Mouse (Mus musculus) CH12.LX (cell line): Measurements from ENCODE around the gene 5730522E02Rik. TPM values are rescaled to one million over a fixed set of nuclear protein-coding genes. Genes with fewer than 3 reads are reported as not detected.

Source experiments
- DNase-seq: peaks from one replicate; pipeline ENCODE4 v3.0.0-alpha.2; 2013; ENCODE audit errors: extremely low read depth
- H3K27ac ChIP-seq: 2 replicates; pipeline ENCODE4 v1.5.1; 2012; ENCODE audit warnings: low read depth, mild to moderate bottlenecking, control low read depth, moderate library complexity; ENCODE audit not compliant: insufficient read depth
- H3K27me3 ChIP-seq: replicated peaks from 2 replicates; pipeline ENCODE3; 2012; ENCODE audit warnings: inconsistent platforms
- H3K36me3 ChIP-seq, 2 experiments: replicated peaks in 1 of 2; 2 replicates each; pipeline versions ENCODE3 to v1.6.1; 2012; ENCODE audit warnings: inconsistent platforms in 1 of 2, low read length in 1 of 2, mild to moderate bottlenecking in 1 of 2, mixed read lengths in 1 of 2, moderate library complexity in 1 of 2; ENCODE audit not compliant: control insufficient read depth in 1 of 2, insufficient read depth in 1 of 2
- H3K4me1 ChIP-seq, 2 experiments: 2 replicates each; pipeline ENCODE4 v1.6.1; 2012; ENCODE audit warnings: inconsistent platforms in 1 of 2, moderate library complexity in 1 of 2; ENCODE audit not compliant: insufficient read depth in 2 of 2, control insufficient read depth in 1 of 2
- H3K4me2 ChIP-seq: 2 replicates; pipeline ENCODE4 v1.6.1; 2012; ENCODE audit warnings: low read depth, mild to moderate bottlenecking, control low read depth; ENCODE audit not compliant: poor library complexity, insufficient read depth, severe bottlenecking
- H3K4me3 ChIP-seq, 3 experiments: fragments of 150-350 bp in 1 of 3; sonication (generic) in 1 of 3; replicated peaks in 1 of 3; 2 replicates each; pipeline versions ENCODE3 to v1.5.1; 2011 to 2012; ENCODE audit warnings: low read depth in 2 of 3, low read length in 2 of 3, mild to moderate bottlenecking in 2 of 3, moderate library complexity in 2 of 3, control low read depth in 1 of 3, improper control_type of control experiment in 1 of 3, inconsistent platforms in 1 of 3, mixed read lengths in 1 of 3; ENCODE audit not compliant: poor library complexity in 1 of 3
- H3K79me2 ChIP-seq: replicated peaks from 2 replicates; pipeline ENCODE4 v1.6.1; 2012; ENCODE audit warnings: mild to moderate bottlenecking, moderate library complexity; ENCODE audit not compliant: control insufficient read depth, poor library complexity, insufficient read depth, severe bottlenecking; ENCODE audit errors: extremely low read depth
- H3K9ac ChIP-seq: 2 replicates; pipeline ENCODE4 v1.6.1; 2012; ENCODE audit warnings: low read depth, mild to moderate bottlenecking, control low read depth, moderate library complexity; ENCODE audit not compliant: insufficient read depth
- H3K9me3 ChIP-seq: replicated peaks from 2 replicates; pipeline ENCODE3; 2012; ENCODE audit warnings: low read length, inconsistent platforms, mixed read lengths
- BHLHE40 ChIP-seq: IDR thresholded peaks from 2 replicates; pipeline ENCODE4 v1.6.1; 2011; ENCODE audit warnings: mild to moderate bottlenecking, low read depth, low read length, improper control_type of control experiment
- CHD1 ChIP-seq: IDR thresholded peaks from 2 replicates; pipeline ENCODE4 v1.6.1; 2012; ENCODE audit warnings: low read depth, low read length, improper control_type of control experiment, inconsistent platforms
- CHD2 ChIP-seq: IDR thresholded peaks from 2 replicates; pipeline ENCODE4 v1.6.1; 2011; ENCODE audit warnings: low read length, improper control_type of control experiment
- CTCF ChIP-seq, 2 experiments: IDR thresholded peaks in 1 of 2; conservative IDR thresholded peaks in 1 of 2; 2 replicates each; pipeline ENCODE4 v1.5.1; 2011 to 2012; ENCODE audit warnings: low read depth in 2 of 2, low read length in 2 of 2, improper control_type of control experiment in 1 of 2, inconsistent platforms in 1 of 2, mild to moderate bottlenecking in 1 of 2, moderate library complexity in 1 of 2
- E2F4 ChIP-seq: IDR thresholded peaks from 2 replicates; pipeline ENCODE4 v1.6.1; 2011; ENCODE audit warnings: low read depth, low read length, improper control_type of control experiment; ENCODE audit not compliant: insufficient replicate concordance
- EP300 ChIP-seq: IDR thresholded peaks from 2 replicates; pipeline ENCODE4 v1.6.1; 2011; ENCODE audit warnings: low read length, improper control_type of control experiment
- GABPA ChIP-seq: IDR thresholded peaks from 2 replicates; pipeline ENCODE4 v1.6.1; 2012; ENCODE audit warnings: low read depth, low read length, improper control_type of control experiment, inconsistent platforms; ENCODE audit not compliant: insufficient replicate concordance
- HCFC1 ChIP-seq: IDR thresholded peaks from 2 replicates; pipeline ENCODE4 v1.6.1; 2012; ENCODE audit warnings: low read depth, mild to moderate bottlenecking, inconsistent platforms, low read length, improper control_type of control experiment
- JUN ChIP-seq: IDR thresholded peaks from 2 replicates; pipeline ENCODE4 v1.6.1; 2011; ENCODE audit warnings: low read depth, mild to moderate bottlenecking, low read length, improper control_type of control experiment, moderate library complexity; ENCODE audit not compliant: insufficient read depth
- MAFK ChIP-seq: IDR thresholded peaks from 2 replicates; pipeline ENCODE4 v1.6.1; 2011; ENCODE audit warnings: low read length, improper control_type of control experiment; ENCODE audit not compliant: insufficient replicate concordance
- MAX ChIP-seq: IDR thresholded peaks from 2 replicates; pipeline ENCODE4 v1.6.1; 2011; ENCODE audit warnings: low read length, improper control_type of control experiment
- MAZ ChIP-seq: IDR thresholded peaks from 2 replicates; pipeline ENCODE4 v1.6.1; 2012; ENCODE audit warnings: low read depth, mild to moderate bottlenecking, inconsistent platforms, low read length, improper control_type of control experiment, moderate library complexity
- MXI1 ChIP-seq: IDR thresholded peaks from 2 replicates; pipeline ENCODE4 v1.6.1; 2011; ENCODE audit warnings: mild to moderate bottlenecking, low read depth, low read length, improper control_type of control experiment
- MYC ChIP-seq: IDR thresholded peaks from 2 replicates; pipeline ENCODE4 v1.6.1; 2011; ENCODE audit warnings: low read depth, mild to moderate bottlenecking, improper control_type of control experiment, low read length
- PAX5 ChIP-seq: IDR thresholded peaks from 2 replicates; pipeline ENCODE4 v1.6.1; 2012; ENCODE audit warnings: low read length, inconsistent platforms, mixed read lengths
- POLR2AphosphoS2 ChIP-seq: IDR thresholded peaks from 2 replicates; pipeline ENCODE4 v1.6.1; 2011; ENCODE audit warnings: low read depth, low read length, improper control_type of control experiment
- RAD21 ChIP-seq: IDR thresholded peaks from 2 replicates; pipeline ENCODE4 v1.6.1; 2011; ENCODE audit warnings: low read depth, mild to moderate bottlenecking, low read length, improper control_type of control experiment, moderate library complexity
- RCOR1 ChIP-seq: conservative IDR thresholded peaks from 2 replicates; pipeline ENCODE4 v1.6.1; 2012; ENCODE audit warnings: low read depth, mild to moderate bottlenecking, inconsistent platforms, low read length, improper control_type of control experiment
- SIN3A ChIP-seq: IDR thresholded peaks from 2 replicates; pipeline ENCODE4 v1.6.1; 2012; ENCODE audit warnings: low read length, improper control_type of control experiment, inconsistent platforms
- SMC3 ChIP-seq: IDR thresholded peaks from 2 replicates; pipeline ENCODE4 v1.6.1; 2011; ENCODE audit warnings: low read depth, low read length, improper control_type of control experiment
- TBP ChIP-seq: conservative IDR thresholded peaks from 2 replicates; pipeline ENCODE4 v1.6.1; 2011; ENCODE audit warnings: low read depth, low read length, improper control_type of control experiment
- TCF12 ChIP-seq: IDR thresholded peaks from 2 replicates; pipeline ENCODE4 v1.6.1; 2014; ENCODE audit warnings: low read depth, mild to moderate bottlenecking, inconsistent platforms, low read length, improper control_type of control experiment
- UBTF ChIP-seq: IDR thresholded peaks from 2 replicates; pipeline ENCODE4 v1.6.1; 2012; ENCODE audit warnings: low read depth, mild to moderate bottlenecking, inconsistent platforms, low read length, improper control_type of control experiment, moderate library complexity
- USF1 ChIP-seq: IDR thresholded peaks from 2 replicates; pipeline ENCODE4 v1.6.1; 2014; ENCODE audit warnings: low read depth, mild to moderate bottlenecking, inconsistent platforms, low read length, improper control_type of control experiment
- ZKSCAN1 ChIP-seq: IDR thresholded peaks from 2 replicates; pipeline ENCODE4 v1.6.1; 2012; ENCODE audit warnings: low read depth, inconsistent platforms, low read length, improper control_type of control experiment, borderline replicate concordance
- dilution Hi-C: fragments of 300-500 bp; cut with MboI; formaldehyde crosslinking; loops from 2 replicates; pipeline ENCODE4 v1.14.3; 2020; ENCODE audit warnings: low sequenced_read_pairs; ENCODE audit not compliant: extremely low pct_unique_long_range_greater_than_20kb, extremely low pct_ligation_motif_present
- in situ Hi-C: fragments of 300-500 bp; cut with MboI; formaldehyde crosslinking; loops from 3 replicates; pipeline ENCODE4 v1.14.3; 2019; ENCODE audit warnings: low sequenced_read_pairs, low pct_ligation_motif_present, low pct_unique_long_range_greater_than_20kb, mixed read lengths
- polyA plus RNA-seq: library from polyadenylated mRNA; unstranded; fragments of >175 nt; gene quantifications from 2 replicates; pipeline ENCODE4 v1.2.1, GENCODE M21; 2012; ENCODE audit warnings: low read depth; ENCODE audit not compliant: insufficient read length
- total RNA-seq, 2 experiments: library from RNA; depleted of rRNA; stranded (reverse); fragments of 300-350 nt in 1 of 2; fragments of >200 nt in 1 of 2; gene quantifications; 2 replicates each; pipeline ENCODE4 v1.2.3; 2012 to 2014

Gene 5730522E02Rik
- total and polyA plus RNA-seq, 3 experiments = not detected

DNA sequence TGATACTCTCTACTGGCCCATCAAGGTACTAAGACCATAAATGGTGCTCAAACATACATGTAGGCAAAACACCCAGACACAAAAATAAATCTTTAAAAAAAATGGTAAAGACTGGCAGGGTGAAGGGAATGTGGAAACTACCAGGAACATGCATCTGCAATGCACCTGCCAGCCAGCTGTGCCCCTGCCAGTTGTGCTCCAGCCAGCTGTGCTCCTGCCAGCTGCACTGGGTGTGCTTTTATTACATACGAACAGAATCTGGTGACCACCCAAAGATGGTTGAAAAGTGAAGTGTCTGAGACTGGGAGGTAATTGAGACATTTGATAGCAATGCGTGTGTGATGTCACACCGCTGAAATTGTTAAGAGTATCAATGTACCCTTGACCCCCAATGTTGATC, 98.4 kb downstream of the 5730522E02Rik start:
- no peak for DNase-seq
- Histone ChIP-seq H3K4me2 (no peak overlapping the region), H3K4me1 (no peaks in the 10 kb centered on the region), H3K36me3 (no peaks in the 10 kb centered on the region), H3K9ac (no peak overlapping the region), H3K79me2 (no peaks in the 10 kb centered on the region), H3K27ac (no peak overlapping the region), H3K9me3 (no peaks in the 10 kb centered on the region), H3K4me3 (no peak overlapping the region), H3K27me3 (no peaks in the 10 kb centered on the region)
- TF ChIP-seq SIN3A = no peak
- TF ChIP-seq CHD2 = no peak
- no peak for TF ChIP-seq TBP
- TF ChIP-seq HCFC1 = no peak
- no peak for TF ChIP-seq CTCF (conservative IDR thresholded peaks at IDR 0.05 in 1 of 2, IDR thresholded peaks at IDR 0.05 in 1 of 2; ENCODE audit: low read depth in 2 of 2, low read length in 2 of 2)
- TF ChIP-seq MYC = no peak
- TF ChIP-seq PAX5 = no peak
- no peak for TF ChIP-seq JUN
- no peak for TF ChIP-seq E2F4
- no peak for TF ChIP-seq POLR2AphosphoS2
- TF ChIP-seq CHD1 = no peak
- TF ChIP-seq MXI1 = no peak
- no peak for TF ChIP-seq RCOR1
- TF ChIP-seq USF1 = no peak
- no peak for TF ChIP-seq UBTF
- in situ Hi-C loops = no loop called here
- dilution Hi-C loops = no loop called here

- Histone ChIP-seq H3K27ac (no peak overlapping the region), H3K4me2 (no peak overlapping the region), H3K36me3 (no peaks in the 10 kb centered on the region), H3K27me3 (no peaks in the 10 kb centered on the region), H3K4me3 (no peak overlapping the region), H3K9ac (no peak overlapping the region), H3K9me3 (no peaks in the 10 kb centered on the region), H3K79me2 (no peaks in the 10 kb centered on the region; the same call in 1 of the 2 replicates), H3K4me1 (no peaks in the 10 kb centered on the region)
- dilution Hi-C loops = no loop called here
- TF ChIP-seq RCOR1 (no peak), ZKSCAN1 (no peak), SMC3 (no peak), BHLHE40 (no peak), HCFC1 (no peak), CHD1 (no peak), UBTF (no peak), CHD2 (no peak), POLR2AphosphoS2 (no peak), CTCF (conservative IDR thresholded peaks at IDR 0.05 in 1 of 2, IDR thresholded peaks at IDR 0.05 in 1 of 2; ENCODE audit: low read depth in 2 of 2, low read length in 2 of 2) (no peak), GABPA (no peak), RAD21 (no peak), MAX (no peak), MAFK (no peak), MAZ (no peak), EP300 (no peak), TCF12 (no peak)
- no peak for DNase-seq
- in situ Hi-C loops = no loop called here
Observed at GRCm38 (mm10) chr11:26108647-26109046, 101.9 kb downstream of the 5730522E02Rik start.
